Mouse (Mus musculus) frontal cortex, adult 2 months (tissue): ENCODE results near the gene Cfap45. TPM values are rescaled to one million over a fixed set of nuclear protein-coding genes. Genes with fewer than 3 reads are reported as not detected.

Experiments
- DNase-seq, 2 experiments: peaks; one replicate each; pipeline ENCODE4 v3.0.0; 2022; ENCODE audit warnings: low spot score in 1 of 2; ENCODE audit errors: extremely low spot score in 1 of 2
- polyA plus RNA-seq: library from polyadenylated mRNA; depleted of rRNA; stranded (reverse); fragments of >200 nt; gene quantifications from 2 replicates; pipeline ENCODE4 v1.2.3, GENCODE M21; 2012; rRNA removed

The Cfap45 gene
- polyA plus RNA-seq, result 3.4 and 4.5 TPM in 2 replicates

DNA sequence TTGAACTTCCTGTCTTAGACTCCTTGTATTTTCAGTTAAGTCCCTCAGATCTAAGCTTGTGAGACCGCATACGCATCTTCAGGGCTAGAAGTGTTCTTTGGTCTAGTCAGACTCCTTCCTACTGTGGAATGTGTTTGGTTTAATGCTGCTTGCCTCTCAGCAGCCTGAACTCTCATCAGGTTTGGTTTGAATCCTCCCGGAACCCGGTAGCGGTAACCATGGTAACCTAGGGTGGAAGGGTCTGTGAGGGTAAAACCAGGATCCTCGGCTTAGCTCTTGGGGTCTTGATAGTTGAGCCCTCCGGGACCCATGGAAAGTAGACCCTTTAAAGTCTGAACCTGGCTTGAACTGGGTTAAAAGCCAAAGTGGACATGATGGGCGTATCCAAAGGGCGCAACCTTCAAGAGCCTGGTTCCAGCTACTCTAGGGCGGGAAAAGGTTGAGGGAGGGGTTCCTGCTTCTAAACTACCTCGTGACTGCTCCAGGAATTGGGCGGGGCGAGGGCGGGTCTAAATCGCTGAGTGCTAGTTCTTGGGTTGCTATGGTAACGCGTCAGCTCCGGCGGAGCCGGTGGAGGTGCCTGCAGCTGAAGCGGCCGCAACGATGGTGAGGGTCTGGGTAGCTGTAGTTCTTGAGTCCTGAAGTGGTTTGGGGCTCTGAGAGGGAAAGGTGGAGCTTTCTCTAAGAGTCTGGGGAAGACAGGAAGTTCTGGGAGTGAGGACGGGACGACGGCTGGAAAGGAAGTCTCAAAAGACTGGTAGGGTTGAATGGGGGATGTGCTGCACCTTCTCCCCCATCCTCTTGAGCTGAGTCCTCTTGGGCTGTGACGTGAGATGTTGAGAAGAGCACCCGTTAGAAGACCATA is at the start of gene Cfap45:
Gene Cfap45, plus strand, starts transcription at position 226 of the 865 bp plus-strand sequence.
- DNase-seq, result peak; percentile 73 to 84

DNA sequence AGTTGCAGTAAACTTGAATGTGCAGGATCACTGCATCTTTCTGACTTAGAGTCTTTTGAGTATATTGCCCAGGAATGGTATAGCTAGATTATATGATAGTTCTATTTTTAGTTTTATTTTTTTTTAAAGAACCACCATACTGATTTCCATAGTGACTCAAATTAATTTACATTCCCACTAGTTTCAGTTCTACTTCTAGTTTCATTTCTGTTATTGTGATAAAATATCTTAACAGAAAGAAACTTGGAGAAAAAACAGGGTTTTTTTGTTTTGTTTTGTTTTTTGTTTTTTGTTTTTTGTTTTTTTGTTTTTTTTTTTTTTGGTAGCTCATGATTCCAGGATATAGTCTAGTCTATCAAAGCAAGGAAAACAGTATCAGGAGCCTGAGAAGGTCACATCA is 47.7 kb upstream of the Cfap45 start:
- DNase-seq, result no peak

DNA sequence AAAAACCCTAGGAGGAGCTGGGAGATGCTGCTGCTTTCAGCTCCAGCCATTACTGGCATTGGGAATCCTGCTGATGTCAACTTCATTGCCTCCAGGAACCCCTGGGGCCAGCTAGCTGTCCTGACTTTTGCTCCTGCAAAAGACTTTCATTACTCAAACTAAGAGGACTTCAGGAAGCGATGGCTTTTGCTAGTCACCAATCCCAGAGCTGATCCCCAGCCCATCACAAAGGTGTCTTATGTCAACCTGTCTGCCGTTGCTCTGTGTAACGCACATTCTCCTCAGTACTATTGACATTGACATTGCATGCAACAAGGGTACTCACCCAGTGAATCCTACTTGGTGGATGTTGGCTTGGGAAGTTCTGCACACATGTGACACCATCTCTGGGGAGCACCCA is 46.4 kb upstream of the Cfap45 start:
- DNase-seq, result no peak

DNA sequence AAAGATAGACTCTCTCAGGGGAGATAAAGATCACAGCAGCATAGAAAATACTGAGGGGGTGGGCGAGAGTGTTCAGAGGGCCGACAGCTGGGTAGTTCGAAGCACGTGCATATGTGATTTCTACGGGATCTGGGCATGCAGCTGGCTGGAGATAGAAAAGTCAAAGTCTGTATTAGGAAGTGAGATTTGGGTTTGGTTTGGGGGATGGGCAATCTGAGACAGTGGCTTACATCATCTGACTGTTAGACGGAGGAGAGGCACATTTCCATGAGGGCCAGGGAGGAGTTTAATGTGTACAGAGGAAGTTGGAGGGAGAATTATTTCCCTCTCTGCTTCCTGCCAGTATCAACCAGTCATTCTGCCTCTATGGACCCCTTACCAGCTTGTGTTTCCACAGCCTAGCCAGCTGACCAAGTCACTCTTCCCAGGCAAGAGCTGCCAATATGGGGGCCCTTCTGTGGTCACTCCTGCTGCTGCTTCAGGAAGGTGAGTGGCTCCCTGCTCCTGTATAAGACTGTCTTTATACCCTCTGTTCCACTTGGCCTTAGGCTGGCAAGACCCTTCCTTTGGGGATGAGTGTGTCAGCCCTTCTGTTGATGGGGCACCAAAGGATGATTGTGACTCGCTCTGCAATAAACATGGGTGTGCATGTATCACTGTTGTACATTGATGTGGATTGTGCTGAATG is 45.4 kb upstream of the Cfap45 start, which contains the start of gene Slamf9:
Gene Slamf9, plus strand, starts transcription at position 305 of the 688 bp plus-strand sequence.
- no peak for DNase-seq

DNA sequence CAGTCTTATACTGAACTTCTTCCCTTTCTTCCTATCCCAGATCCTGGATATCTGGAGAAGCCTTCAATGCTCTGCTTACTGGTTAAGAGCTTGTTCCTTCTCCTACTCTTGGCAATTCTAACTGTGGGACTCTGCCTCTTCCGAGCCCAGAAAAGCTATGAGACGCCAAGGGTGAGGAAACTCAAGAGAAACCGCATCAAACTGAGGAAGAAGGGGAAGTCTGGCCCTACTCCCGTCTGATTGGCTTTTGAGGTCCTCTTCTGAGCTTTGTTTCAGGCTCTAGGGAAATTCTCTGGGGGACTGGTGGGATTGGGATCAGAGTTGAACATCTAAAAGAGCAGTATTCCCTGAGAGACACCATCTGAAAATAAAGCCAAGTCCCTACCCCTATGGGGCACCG is 42.6 kb upstream of the Cfap45 start:
- DNase-seq, result no peak

DNA sequence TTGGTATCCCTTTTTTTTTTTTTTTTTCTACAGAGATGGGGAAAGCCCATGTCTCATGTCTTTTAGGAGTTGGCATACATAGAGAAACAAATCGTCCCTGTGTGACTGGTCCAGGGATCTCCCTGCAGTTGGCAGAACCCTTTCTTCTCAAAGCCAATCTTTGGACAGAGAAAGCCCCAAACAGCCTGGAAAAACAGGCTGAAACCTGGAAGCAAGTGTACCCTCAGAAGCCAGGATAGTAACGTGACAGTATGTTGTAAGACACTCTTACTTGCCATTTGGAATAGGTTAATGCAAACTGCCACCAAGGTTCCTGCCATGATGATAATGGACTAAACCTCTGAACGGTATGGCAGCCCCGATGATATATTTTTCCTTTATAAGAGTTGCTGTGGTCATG is 40.2 kb upstream of the Cfap45 start:
- DNase-seq, result no peak

DNA sequence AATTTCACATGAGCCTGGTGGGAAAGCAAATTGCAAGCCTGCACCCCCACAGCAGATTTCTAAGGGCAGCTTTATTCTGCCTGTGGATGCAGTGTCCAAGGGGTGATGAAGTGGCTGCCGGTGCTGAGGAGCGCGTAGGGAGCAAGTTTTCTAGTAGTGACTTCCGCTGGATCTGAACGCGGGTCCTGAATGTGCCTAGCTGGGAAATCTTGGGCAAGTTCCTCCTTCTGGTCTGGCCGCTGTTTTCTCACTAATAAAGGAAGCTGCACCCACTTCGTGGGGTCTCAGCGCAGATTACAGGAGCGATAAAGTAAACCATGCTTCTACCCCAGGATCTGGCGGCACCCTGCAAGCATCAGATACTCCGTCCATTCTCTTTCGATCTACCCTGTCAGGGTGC is 39.5 kb upstream of the Cfap45 start:
- no peak for DNase-seq

DNA sequence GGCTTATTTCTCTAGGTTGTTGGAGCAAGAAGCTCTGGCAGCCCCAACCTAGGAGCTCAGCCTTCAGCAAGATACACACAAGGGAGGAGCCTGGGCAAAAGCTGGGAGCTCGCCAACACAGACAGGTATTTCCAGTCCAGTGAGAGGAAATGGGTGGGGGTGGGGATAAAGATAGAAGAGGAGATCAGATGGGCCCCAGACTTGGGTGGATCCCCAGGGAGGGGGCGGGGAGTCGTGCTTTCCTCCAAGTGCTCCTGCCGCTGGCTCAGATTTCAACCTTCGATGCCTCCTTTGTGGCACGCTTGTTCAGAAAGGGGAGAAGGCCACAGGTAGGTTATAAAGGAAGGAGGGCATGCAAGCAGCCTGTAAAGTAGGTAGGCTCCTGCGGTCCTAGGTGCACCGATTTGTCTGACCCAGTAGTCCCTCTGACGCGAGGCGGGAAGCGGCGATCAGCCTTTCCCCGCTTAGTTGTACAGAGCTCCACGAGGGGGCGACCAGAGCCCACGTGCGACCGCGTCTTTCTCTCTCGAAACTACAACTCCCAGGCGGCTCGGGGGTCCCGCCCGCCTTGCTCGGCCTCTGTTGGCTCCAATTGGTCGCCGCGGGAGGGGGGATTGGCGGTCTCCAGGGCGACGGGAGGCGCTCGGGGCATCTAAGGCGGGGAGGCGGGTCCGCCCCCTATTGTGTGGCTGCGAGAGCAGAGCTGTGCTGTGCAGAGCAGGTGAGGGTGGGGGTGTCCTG is 38.9 kb upstream of the Cfap45 start, which contains the start of gene Igsf9:
Gene Igsf9, plus strand, starts transcription at position 249 of the 741 bp plus-strand sequence.
- DNase-seq, result peak; percentile 91 to 94

DNA sequence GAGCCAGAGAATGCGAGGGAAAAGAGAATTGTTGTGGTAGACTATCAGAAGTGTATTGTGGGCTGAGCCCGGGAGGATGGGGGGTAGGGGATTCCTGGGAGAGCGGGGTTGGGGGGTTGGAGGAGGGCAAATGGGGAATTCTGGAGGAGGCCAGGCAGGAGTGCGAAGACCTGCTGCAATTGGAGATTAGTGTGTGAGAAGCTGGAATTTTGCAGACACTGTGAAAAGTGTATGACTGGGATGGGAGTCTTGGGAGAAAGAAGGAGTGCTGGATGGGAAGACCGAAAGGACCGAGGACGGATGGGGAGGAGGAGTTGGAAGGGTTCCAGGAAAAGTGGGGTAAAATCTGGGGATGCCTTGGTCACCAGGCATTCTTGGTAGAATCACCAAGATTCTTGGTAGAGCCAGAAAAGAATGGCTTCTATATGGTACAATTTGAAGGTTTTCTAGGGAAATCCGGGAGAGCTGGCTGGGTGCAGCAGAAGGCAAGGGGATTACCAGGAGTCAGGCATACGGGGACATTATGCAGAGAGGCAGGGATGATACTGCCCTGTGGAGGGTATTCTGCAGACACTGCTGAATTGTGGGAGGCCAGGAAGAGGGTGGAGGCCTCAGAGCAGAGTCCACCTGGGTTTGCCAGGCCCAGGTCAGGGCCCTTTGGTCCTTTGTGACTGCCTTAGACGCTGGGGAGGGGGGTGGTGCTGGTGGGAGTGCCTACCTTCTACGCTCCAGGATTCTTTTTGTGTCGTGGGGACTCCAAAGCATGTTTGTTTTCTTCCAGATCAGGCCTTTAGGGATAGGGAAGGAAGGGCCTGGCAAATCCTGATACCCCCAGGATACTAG is 37.9 kb upstream of the Cfap45 start:
- no peak for DNase-seq

DNA sequence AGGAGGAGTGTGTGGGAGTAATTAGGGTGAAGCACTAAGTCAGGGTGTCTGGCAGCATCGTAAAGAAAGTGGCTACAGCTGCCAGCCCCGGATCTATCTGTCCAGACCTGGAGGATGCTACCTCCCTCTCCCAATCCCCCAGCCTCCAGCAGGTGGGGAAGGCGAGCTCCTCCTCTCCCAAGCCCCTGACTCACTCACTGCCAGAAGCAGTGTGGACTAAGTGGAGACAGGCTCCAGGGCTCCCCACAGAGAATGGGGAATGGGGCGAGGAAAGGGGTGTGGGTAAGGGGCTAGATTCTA is 37.3 kb upstream of the Cfap45 start:
- no peak for DNase-seq

DNA sequence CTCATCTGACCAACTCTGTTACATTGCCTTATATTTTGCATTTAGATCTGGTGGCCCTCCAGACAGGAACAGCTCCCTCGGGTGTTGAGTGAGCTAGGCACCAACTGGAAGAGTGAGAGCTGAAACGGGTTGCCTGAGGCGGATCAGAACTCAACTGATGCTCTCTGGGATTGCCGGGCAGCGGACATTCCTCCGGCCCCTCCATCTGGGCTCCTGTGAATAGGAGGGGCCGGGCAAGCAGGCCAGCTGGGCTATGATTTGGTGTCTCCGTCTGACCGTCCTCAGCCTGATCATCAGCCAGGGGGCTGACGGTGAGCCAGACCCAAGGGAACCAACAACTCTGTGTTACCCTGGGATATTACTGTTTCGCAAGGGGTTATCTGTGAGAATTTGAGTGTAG is 36.4 kb upstream of the Cfap45 start:
- no peak for DNase-seq

DNA sequence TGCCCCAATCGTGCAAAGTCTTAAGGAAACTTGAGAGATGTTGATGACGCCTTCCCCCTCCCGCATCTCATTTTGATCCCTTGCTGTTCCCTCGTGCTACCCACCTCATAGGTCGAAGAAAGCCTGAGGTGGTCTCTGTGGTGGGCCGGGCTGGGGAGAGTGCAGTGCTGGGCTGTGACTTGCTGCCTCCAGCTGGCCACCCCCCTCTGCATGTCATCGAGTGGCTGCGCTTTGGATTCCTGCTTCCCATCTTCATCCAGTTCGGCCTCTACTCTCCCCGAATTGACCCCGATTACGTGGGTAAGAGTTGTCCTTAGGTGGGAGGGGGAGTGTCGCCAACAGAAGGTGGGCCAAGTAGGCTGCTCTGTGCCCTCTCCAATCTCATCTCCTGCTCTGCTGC is 35.9 kb upstream of the Cfap45 start:
- no peak for DNase-seq

DNA sequence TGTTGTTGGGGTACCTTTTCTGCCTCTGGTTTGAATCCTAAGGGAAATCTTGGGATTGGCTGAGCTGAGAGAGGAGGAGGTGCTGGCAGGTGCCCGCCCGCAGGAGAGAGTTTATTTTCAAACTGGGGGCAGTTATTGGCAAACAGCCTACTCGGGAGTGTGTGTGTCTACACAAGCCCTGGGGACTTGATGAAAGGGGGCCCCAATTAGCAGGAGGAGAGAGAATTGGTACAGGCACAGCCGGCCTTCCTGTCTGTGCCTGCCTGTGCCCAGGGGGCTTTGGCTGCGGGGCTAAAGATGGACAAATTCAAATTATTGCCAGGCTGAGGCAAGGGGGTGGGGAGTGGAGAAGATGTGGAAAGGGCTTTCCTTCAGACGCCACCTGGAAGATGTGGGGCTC is 34.8 kb upstream of the Cfap45 start:
- DNase-seq, result peak in 1 of 2 experiments; percentile 23

DNA sequence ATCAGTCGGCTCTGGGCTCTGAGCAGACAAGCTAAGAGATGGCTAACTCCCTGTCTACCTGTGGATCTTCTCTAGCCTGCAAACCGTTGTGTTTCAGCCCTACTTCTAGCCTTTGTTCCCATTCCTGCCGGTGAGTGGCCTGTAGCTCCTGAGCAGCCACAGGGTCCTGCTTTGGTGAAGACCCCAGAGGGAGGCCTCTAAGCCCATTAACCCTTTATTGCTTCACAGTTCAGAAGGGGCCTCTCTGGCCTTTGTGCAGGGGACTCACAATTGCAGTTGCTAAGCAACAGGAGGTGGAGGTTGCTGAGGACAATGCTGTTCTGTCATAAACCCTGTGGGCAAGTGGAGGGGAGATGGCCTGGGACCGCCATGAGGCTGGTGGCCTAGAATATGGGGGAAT is 34.4 kb upstream of the Cfap45 start:
- no peak for DNase-seq

DNA sequence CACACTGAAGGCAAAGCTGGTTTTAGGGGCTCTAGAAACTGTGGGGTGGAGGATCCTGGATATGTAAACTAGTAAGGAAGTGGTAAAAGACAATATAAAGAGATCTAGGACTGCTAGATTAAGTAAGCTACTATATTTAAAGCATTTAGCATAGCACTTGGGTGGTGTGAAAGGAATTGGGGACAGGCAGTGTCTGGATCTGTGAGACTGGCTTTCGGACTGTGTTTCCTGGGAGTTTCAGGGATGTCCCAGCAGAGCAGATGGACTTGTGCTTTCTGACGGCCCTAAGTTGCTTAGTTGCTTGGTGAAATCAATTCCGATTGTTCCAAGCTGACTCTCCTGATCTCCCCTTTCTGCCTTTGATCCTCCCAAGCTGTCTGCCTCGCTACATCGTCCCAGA is 34.0 kb upstream of the Cfap45 start:
- DNase-seq, result no peak

DNA sequence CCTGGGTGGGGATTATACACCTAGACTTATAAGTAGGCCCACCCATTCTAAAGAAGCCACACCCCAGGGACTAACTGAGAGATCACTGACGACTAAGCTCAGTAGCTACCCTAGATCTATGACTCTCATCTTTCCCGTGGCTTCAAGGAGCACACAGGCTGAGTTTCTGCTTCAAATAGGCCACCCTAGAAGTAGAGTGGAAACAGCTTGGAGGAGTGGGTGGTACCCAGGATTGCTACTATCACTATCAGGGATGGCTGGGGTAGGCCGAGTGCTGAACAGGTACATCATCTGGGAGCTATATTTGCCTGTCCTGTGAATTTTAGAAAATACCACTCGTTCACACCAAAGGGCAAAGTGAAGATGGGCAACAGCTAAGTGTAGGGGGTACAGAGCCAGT is 32.7 kb upstream of the Cfap45 start:
- peak in 1 of 2 experiments; percentile 27 for DNase-seq

DNA sequence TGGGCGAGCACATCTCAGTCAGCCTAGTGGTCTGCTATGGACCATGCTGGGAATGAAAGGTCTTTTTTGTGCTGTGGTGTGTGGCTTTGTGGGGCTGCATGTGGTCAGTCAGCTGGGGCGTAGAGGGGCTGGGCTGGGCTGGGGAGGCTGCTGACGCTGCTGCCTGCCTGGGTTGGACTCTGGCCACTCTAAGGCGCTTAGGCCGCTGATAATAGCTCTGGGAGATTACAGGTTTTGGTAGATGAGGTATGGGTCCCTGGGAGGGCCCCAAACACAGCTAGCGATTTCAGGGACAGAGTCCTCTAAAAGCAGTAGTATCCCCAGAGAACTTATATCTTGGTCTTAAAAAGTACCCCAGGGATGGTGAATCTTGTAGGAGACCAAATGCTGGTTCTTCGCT is 31.8 kb upstream of the Cfap45 start:
- no peak for DNase-seq

DNA sequence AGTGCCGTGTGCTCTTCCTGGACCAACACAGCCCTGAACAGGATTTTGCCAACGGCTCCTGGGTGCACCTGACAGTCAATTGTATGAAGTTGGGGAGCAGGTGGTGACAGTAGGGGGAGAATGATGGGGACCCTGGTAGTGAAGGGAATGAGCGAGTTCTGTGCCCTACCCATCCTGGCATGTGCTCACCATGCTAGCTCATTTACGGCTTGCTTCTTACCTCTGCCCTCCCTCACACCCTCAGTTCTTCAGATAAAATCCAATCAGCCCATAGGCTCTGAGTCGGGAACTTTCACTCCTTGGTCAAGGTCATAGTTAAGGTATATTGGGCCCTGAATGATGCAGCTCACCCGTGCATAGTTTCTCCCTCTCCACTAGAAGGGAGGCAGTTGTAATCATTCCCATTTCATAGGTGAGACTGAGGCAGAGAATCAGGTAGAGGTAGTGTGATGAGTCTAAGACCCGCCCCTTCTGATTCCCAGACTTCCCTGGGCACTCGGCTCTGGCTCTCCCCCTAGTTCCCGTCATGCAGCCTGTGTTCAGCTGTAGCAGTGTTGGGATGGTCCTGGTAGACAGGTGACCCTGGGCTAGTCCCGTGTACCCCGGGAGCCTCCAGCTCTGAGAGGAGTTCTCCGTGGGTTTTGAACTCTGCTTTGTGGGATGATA is 30.9 kb upstream of the Cfap45 start:
- no peak for DNase-seq

DNA sequence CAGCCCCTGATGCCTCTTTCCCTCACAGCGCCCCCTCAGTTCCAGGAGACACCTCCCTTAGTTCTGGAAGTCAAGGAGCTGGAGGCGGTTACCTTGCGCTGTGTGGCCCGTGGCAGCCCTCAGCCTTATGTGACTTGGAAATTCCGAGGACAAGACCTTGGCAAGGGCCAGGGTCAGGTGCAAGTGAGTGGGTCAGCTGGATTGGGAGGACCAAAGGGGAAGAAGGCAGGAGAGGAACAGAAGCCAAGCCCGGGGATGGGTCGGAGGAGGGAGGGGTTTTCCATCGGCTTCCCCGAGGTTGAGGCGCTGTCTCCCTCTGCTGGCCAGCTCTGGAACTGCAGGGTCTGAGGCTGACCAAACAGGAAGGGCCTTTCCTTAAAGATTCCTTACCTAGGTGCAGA is 30.3 kb upstream of the Cfap45 start:
- peak; percentile 60 to 95 for DNase-seq

DNA sequence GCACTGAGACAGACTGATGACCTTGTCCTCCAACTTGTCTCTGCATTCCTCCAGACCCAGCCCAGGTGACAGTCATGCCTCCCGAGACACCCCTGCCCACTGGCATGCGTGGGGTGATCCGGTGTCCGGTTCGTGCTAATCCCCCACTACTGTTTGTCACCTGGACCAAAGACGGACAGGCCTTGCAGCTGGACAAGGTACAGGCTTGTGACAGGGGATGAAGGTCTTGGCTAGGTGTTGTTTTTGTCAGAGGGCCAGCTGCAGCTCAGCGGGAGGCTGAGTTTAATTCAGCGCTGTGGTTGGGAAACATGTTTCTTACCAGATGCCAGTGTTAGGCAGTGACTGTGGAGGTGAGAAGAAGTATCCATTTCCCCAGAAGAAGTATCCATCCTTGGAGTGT is 28.6 kb upstream of the Cfap45 start:
- no peak for DNase-seq
